21 mouse cellular contexts compared by ENCODE assay signal in genomic region chr1:32471022-32471421, GRCm38 (mm10).
"Had no signal": no experiment of that assay in that cellular context is flagged by ENCODE, and none has a peak within 500 bp of the region (broad histone marks: within the 10 kb centered on the region; RNA-seq: fewer than 3 reads in every experiment).

No protein-coding gene starts in this region.

- H3K27me3 ChIP-seq: liver, embryonic 13.5 days; liver, embryonic 15.5 days; lung, embryonic 15.5 days; megakaryocyte, embryonic 14.5 days; neural tube, embryonic 13.5 days; neural tube, embryonic 15.5 days had no signal

- H3K4me2 ChIP-seq: liver, embryonic 13.5 days; liver, embryonic 15.5 days; lung, embryonic 15.5 days; neural tube, embryonic 13.5 days; neural tube, embryonic 15.5 days had no signal

- H3K9ac ChIP-seq: liver, embryonic 13.5 days; liver, embryonic 15.5 days; liver, postnatal 0 days; lung, embryonic 15.5 days; neural tube, embryonic 13.5 days; neural tube, embryonic 15.5 days had no signal

- H3K4me1 ChIP-seq: liver, embryonic 13.5 days; liver, embryonic 15.5 days; lung, embryonic 15.5 days; megakaryocyte, embryonic 14.5 days; neural tube, embryonic 13.5 days; neural tube, embryonic 15.5 days had no signal

- ATAC-seq: liver, postnatal 0 days; lung, postnatal 0 days had no signal

- H3K9me3 ChIP-seq: liver, embryonic 13.5 days; liver, embryonic 15.5 days; lung, embryonic 15.5 days; megakaryocyte, embryonic 14.5 days; neural tube, embryonic 13.5 days; neural tube, embryonic 15.5 days had no signal

- H3K27ac ChIP-seq: liver, embryonic 13.5 days; liver, embryonic 15.5 days; lung, embryonic 15.5 days; macrophage; neural tube, embryonic 13.5 days; neural tube, embryonic 15.5 days had no signal

- H3K36me3 ChIP-seq: liver, embryonic 13.5 days; liver, embryonic 15.5 days; lung, embryonic 15.5 days had no signal

- H3K4me3 ChIP-seq: liver, embryonic 13.5 days; liver, embryonic 15.5 days; lung, embryonic 15.5 days; megakaryocyte, embryonic 14.5 days; myocyte; neural tube, embryonic 13.5 days; neural tube, embryonic 15.5 days had no signal

- DNase-seq: liver, embryonic 13.5 days; liver, postnatal 0 days; lung, adult 2 months; lung, postnatal 14 days; lung, postnatal 36 days; retina, postnatal 1 day; right cerebral cortex, adult 18-20 months; right cerebral cortex, postnatal 25 days; right cerebral cortex, postnatal 4 days; spleen, adult 18-20 months; thymus, adult 18-20 months; thymus, postnatal 14 days; thymus, postnatal 36 days had no signal
